ENCODE assay signal across 9 mouse cellular contexts in the genomic region with DNA sequence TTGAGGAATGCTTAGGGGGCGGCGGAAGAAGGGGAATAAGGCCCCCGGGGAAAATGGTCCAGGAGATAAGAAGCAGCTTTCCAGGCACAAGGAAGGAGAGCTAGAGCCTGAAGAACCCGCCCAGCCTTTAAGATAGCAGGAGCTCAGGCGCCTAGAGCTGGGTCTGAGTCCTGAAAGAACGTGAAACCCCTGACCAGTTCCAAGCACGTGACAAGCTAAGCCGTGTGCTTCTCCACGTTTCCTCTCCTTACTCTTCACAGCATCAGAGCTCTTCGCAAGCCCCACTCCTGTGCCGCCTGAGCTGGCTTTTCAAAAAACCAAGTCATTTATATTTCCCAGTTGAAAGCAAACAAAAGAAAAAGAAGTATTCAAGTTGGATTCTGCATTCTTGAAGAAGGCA. TPM values are rescaled to one million over a fixed set of nuclear protein-coding genes. Genes with fewer than 3 reads are reported as not detected.
DNase-seq lines count a peak whose midpoint lies in the region; ATAC-seq and TF ChIP-seq lines count a peak whose summit lies in the region.
"Had no signal": no experiment of that assay in that cellular context is flagged by ENCODE, and none has a peak within 500 bp of the region (broad histone marks: within the 10 kb centered on the region; RNA-seq: fewer than 3 reads in every experiment).

No protein-coding gene starts in this region.

- H3K9ac ChIP-seq in embryonic facial prominence, embryonic 13.5 days = peak overlapping the region; percentile 64
- 0 out of 2 replicates have a peak overlapping the region, but pooled peaks have one; percentile 33 for H3K9ac ChIP-seq in liver, embryonic 12.5 days

- H3K36me3 ChIP-seq in embryonic facial prominence, embryonic 13.5 days = peaks cover 8% of the 10 kb centered on the region; the same call in 1 of the 2 replicates
- H3K36me3 ChIP-seq in liver, embryonic 12.5 days = no peaks in the 10 kb centered on the region; the same call in 1 of the 2 replicates

- peak overlapping the region; percentile 87 for H3K4me3 ChIP-seq in embryonic facial prominence, embryonic 13.5 days
- peak overlapping the region; percentile 68 for H3K4me3 ChIP-seq in liver, embryonic 12.5 days
- H3K4me3 ChIP-seq in olfactory bulb, adult 2 months (ENCODE audit: insufficient read depth, low read depth, low read length) = peak overlapping the region; percentile 36

- no peak for TF ChIP-seq POLR2A in olfactory bulb, adult 2 months (IDR thresholded peaks at IDR 0.05; ENCODE audit: insufficient read depth, low read depth, low read length)

- no peak for TF ChIP-seq CTCF in olfactory bulb, adult 2 months (IDR thresholded peaks at IDR 0.05; ENCODE audit: insufficient read depth, low read depth, low read length)

- H3K4me2 ChIP-seq in embryonic facial prominence, embryonic 13.5 days = peak overlapping the region; percentile 75
- peak overlapping the region; percentile 92 for H3K4me2 ChIP-seq in liver, embryonic 12.5 days

- no peak for ATAC-seq in embryonic facial prominence, embryonic 13.5 days (ENCODE audit: insufficient number of reproducible peaks, insufficient read depth, low FRiP score, low TSS enrichment, low read depth)
- no peak for ATAC-seq in liver, embryonic 12.5 days

- no peaks in the 10 kb centered on the region for H3K27me3 ChIP-seq in embryonic facial prominence, embryonic 13.5 days
- peaks cover 19% of the 10 kb centered on the region for H3K27me3 ChIP-seq in liver, embryonic 12.5 days (replicated peaks)

- no peak overlapping the region for H3K27ac ChIP-seq in embryonic facial prominence, embryonic 13.5 days
- peak overlapping the region; percentile 47; the same call in 1 of the 2 replicates for H3K27ac ChIP-seq in liver, embryonic 12.5 days
- H3K27ac ChIP-seq in olfactory bulb, adult 2 months (ENCODE audit: insufficient read depth, low read depth, low read length) = no peak overlapping the region

- intact Hi-C loops in left cerebral cortex, postnatal 10 days (cut with DNase I) = loop anchor here (5.0 kb wide), 1 partner anchor 51 kb away; a partner anchor contains a TSS

- 2% methylated on average over 11 of the region's 11 CpGs for WGBS in embryonic facial prominence, embryonic 13.5 days
- WGBS in liver, embryonic 12.5 days (ENCODE audit: insufficient replicate concordance) = 9% methylated on average over 11 of the region's 11 CpGs
- 11% methylated on average over 11 of the region's 11 CpGs for WGBS in olfactory bulb, adult 2 months

- peak; percentile 25 to 30 for DNase-seq in right cerebral cortex, postnatal 10 days (ENCODE audit: low spot score in 2 of 2)
- DNase-seq in right cerebral cortex, postnatal 14 days = no peak
- peak; percentile 67 for DNase-seq in heart, postnatal 4 days
- DNase-seq in spleen, postnatal 10 days (ENCODE audit: low spot score in 2 of 2) = no peak
- no peak for DNase-seq in left cerebral cortex, postnatal 10 days (ENCODE audit: extremely low spot score in 1 of 2, low spot score in 2 of 2)

- peaks cover 8% of the 10 kb centered on the region; the same call in 1 of the 2 replicates for H3K9me3 ChIP-seq in embryonic facial prominence, embryonic 13.5 days
- 0 out of 2 replicates have a peak, but pooled peaks cover 5% of the 10 kb centered on the region for H3K9me3 ChIP-seq in liver, embryonic 12.5 days (replicated peaks)

- peaks cover 18% of the 10 kb centered on the region for H3K4me1 ChIP-seq in embryonic facial prominence, embryonic 13.5 days
- peaks cover 48% of the 10 kb centered on the region for H3K4me1 ChIP-seq in liver, embryonic 12.5 days
- peaks cover 10% of the 10 kb centered on the region for H3K4me1 ChIP-seq in olfactory bulb, adult 2 months (ENCODE audit: control insufficient read depth, insufficient read depth, low read length)

RNA-seq across cellular contexts. Expression of a gene that starts 1.1 kb away (rescaled TPM):
- polyA plus RNA-seq in embryonic facial prominence, embryonic 13.5 days (2015; fragmentation: Nextera tagmentation; extraction: Ambion mirVana) = 24.9 and 30.7 TPM in 2 replicates
- 10 to 100 TPM; 32.4 to 34.9 TPM for total RNA-seq in heart, postnatal 4 days (2021)
- 19.5 and 24.3 TPM in 2 replicates for polyA plus RNA-seq in liver, embryonic 12.5 days (2016; fragmentation: Nextera tagmentation; extraction: Ambion mirVana)
- polyA plus RNA-seq in olfactory bulb, adult 2 months (2012; ENCODE audit: insufficient read depth, insufficient read length, low replicate concordance, missing spikeins) = 319 TPM in 1 of 2 replicates, not detected in the other
- total RNA-seq in left cerebral cortex, postnatal 10 days (2021) = 10 to 100 TPM; 26.0 to 33.8 TPM

RNA-seq across cellular contexts. Expression of a gene that starts 50.8 kb away (rescaled TPM):
- 0.25 and 1.3 TPM in 2 replicates for polyA plus RNA-seq in embryonic facial prominence, embryonic 13.5 days (2015; fragmentation: Nextera tagmentation; extraction: Ambion mirVana)
- total RNA-seq in heart, postnatal 4 days (2021) = 10 to 100 TPM; 43.1 to 47.8 TPM
- 0.18 and 0.29 TPM in 2 replicates for polyA plus RNA-seq in liver, embryonic 12.5 days (2016; fragmentation: Nextera tagmentation; extraction: Ambion mirVana)
- not detected in 2 replicates for polyA plus RNA-seq in olfactory bulb, adult 2 months (2012; ENCODE audit: insufficient read depth, insufficient read length, low replicate concordance, missing spikeins)
- 10 to 100 TPM; 49.6 to 54.0 TPM for total RNA-seq in left cerebral cortex, postnatal 10 days (2021)

RNA-seq across cellular contexts. Expression of a gene that starts 52.0 kb away (rescaled TPM):
- polyA plus RNA-seq in embryonic facial prominence, embryonic 13.5 days (2015; fragmentation: Nextera tagmentation; extraction: Ambion mirVana) = 0.31 and 0.47 TPM in 2 replicates
- total RNA-seq in heart, postnatal 4 days (2021) = under 1 TPM in 1 of 2 experiments, not detected in 1; 0.12 TPM
- polyA plus RNA-seq in liver, embryonic 12.5 days (2016; fragmentation: Nextera tagmentation; extraction: Ambion mirVana) = 0.23 TPM in 1 of 2 replicates, not detected in the other
- not detected in 2 replicates for polyA plus RNA-seq in olfactory bulb, adult 2 months (2012; ENCODE audit: insufficient read depth, insufficient read length, low replicate concordance, missing spikeins)
- total RNA-seq in left cerebral cortex, postnatal 10 days (2021) = under 1 TPM; 0.34 to 0.45 TPM
- polyA plus RNA-seq: erythroblast, embryonic 14.5 days had no signal

Comparison
In these comparisons a context has a peak if more than half of its experiments do, and no peak if none do; other contexts are left out.
1. DNase-seq: peak in right cerebral cortex, postnatal 10 days (2 of 2) and heart, postnatal 4 days (single experiment); none in right cerebral cortex, postnatal 14 days (single experiment), spleen, postnatal 10 days (0 of 2) and left cerebral cortex, postnatal 10 days (0 of 2).
2. H3K4me3 ChIP-seq: peak in every context shown above with its lines; median percentile 87 in embryonic facial prominence, embryonic 13.5 days; 68 in liver, embryonic 12.5 days; 36 in olfactory bulb, adult 2 months.